Mouse (Mus musculus): ENCODE data around the gene Efna5.

DNA sequence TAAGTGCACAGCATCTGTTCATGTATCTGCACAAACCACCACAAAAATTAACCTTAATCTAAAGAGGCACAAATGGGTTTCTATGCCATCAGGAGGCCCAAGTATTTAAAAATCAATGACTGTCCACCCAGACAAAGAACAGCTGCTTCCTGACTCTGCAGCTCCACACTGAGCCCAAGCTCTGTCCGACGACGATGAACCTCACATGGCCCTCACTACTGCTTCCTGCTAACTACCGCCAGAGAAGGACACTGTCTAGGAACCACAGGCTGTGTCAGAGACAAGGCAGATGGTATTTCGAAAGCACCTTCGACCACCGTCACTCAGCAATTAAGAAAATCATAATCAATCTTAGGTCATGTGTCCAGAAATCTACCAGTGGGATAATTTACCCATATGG is 29.8 kb downstream of the Efna5 start:
- TF ChIP-seq CTCF (IDR thresholded peaks at IDR 0.05; ENCODE audit: low read depth, low read length), result no peak
- TF ChIP-seq POLR2A (IDR thresholded peaks at IDR 0.05; ENCODE audit: insufficient read depth, low read length), result no peak
- TF ChIP-seq EP300 (IDR thresholded peaks at IDR 0.05; ENCODE audit: insufficient read depth, low read depth, low read length), result no peak
